Mouse (Mus musculus): ENCODE measurements around the gene Tpr.

Gene Tpr

GRCm38 (mm10) chr1:150463068-150463467 is 70.4 kb downstream of the Tpr start:
- DNase-seq (ENCODE audit: low spot score): no peak

- DNase-seq (ENCODE audit: low spot score): no peak
Measured at GRCm38 (mm10) chr1:150463691-150464090, 71.1 kb downstream of the Tpr start.

GRCm38 (mm10) chr1:150465364-150465763 is 72.7 kb downstream of the Tpr start:
- no peak for DNase-seq (ENCODE audit: low spot score)

- DNase-seq (ENCODE audit: low spot score): no peak
Measured at GRCm38 (mm10) chr1:150466132-150466531, 73.5 kb downstream of the Tpr start, which contains the start of gene Prg4. TSS of gene Prg4 (minus strand) at chr1:150466165.

GRCm38 (mm10) chr1:150469992-150470391 is 77.4 kb downstream of the Tpr start:
- DNase-seq (ENCODE audit: low spot score): no peak

GRCm38 (mm10) chr1:150472525-150472924 is 79.9 kb downstream of the Tpr start:
- DNase-seq (ENCODE audit: low spot score): no peak

- DNase-seq (ENCODE audit: low spot score): no peak
Measured at GRCm38 (mm10) chr1:150480674-150481073, 88.0 kb downstream of the Tpr start.

GRCm38 (mm10) chr1:150489148-150489547 is 96.5 kb downstream of the Tpr start:
- no peak for DNase-seq (ENCODE audit: low spot score)

- DNase-seq (ENCODE audit: low spot score): no peak
Measured at GRCm38 (mm10) chr1:150496626-150497302, 104.1 kb downstream of the Tpr start.

GRCm38 (mm10) chr1:150497690-150498089 is 105.1 kb downstream of the Tpr start:
- no peak for DNase-seq (ENCODE audit: low spot score)

- DNase-seq (ENCODE audit: low spot score): no peak
Measured at GRCm38 (mm10) chr1:150498177-150498576, 105.5 kb downstream of the Tpr start.

Data from urinary bladder, postnatal 25 days (tissue).